ENCODE assay signal across 8 mouse cellular contexts in the genomic region with DNA sequence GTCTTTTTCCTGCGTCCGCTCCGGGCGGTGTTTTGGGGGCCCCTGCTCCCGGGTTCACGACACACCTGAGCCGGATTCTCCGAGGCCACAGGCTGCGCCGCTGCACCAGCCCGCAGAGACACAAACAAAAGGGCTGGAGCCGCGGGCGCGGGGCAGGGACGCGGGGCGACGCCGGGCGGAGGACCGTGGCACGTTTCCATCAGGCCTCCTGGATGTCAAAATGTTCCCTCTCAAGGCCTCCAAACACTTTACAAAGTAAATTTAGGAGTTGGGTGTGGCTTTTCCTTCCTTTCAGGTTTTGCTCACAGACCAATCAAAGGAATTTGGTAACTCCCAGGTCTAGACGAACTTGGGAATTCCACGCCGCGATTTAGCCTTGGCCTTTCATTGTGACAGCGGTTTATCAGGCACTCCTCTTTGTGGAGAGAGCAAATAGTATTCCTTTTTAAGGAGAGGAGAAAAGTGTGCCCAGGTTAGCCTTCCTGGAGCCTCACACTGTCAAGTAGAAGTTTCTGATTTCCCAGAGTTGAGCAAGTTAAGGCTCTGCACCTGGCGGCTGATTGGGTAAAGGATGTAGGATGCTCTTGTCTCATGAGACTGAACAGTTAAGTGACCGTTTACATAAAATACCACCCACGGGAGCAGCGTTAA. TPM values are rescaled to one million over a fixed set of nuclear protein-coding genes. Genes with fewer than 3 reads are reported as not detected.
DNase-seq lines count a peak whose midpoint lies in the region; ATAC-seq and TF ChIP-seq lines count a peak whose summit lies in the region.

No protein-coding gene starts in this region.

- TF ChIP-seq CTCF in left cerebral cortex, adult 2 months (IDR thresholded peaks at IDR 0.05), result no peak

- no peaks in the 10 kb centered on the region for H3K9me3 ChIP-seq in heart, embryonic 14.5 days (ENCODE audit: control insufficient read depth, low read length)
- H3K9me3 ChIP-seq in liver, embryonic 15.5 days (replicated peaks), result no peaks in the 10 kb centered on the region
- no peaks in the 10 kb centered on the region for H3K9me3 ChIP-seq in neural tube, embryonic 15.5 days (replicated peaks)

- intact Hi-C loops in left cerebral cortex, adult 2 months (cut with DNase I), result loop anchor here (1.0 to 5.0 kb wide), 4 partner anchors 41 to 494 kb away; no protein-coding TSS in a partner anchor
- intact Hi-C loops in left cerebral cortex, postnatal 10 days (cut with DNase I), result loop anchor here (10.0 kb wide), 1 partner anchor 494 kb away; a partner anchor contains a TSS

- 2% methylated on average over 32 of the region's 32 CpGs for WGBS in heart, embryonic 14.5 days
- WGBS in liver, embryonic 15.5 days (ENCODE audit: insufficient replicate concordance), result 2% methylated on average over 32 of the region's 32 CpGs
- 1% methylated on average over 32 of the region's 32 CpGs for WGBS in neural tube, embryonic 15.5 days

- ATAC-seq in heart, embryonic 14.5 days (ENCODE audit: insufficient number of reproducible peaks, insufficient read depth, low FRiP score, low read depth), result no peak
- ATAC-seq in liver, embryonic 15.5 days (ENCODE audit: insufficient read depth), result peak; percentile 23
- ATAC-seq in neural tube, embryonic 15.5 days (ENCODE audit: low FRiP score), result peak; percentile 48

- H3K36me3 ChIP-seq in heart, embryonic 14.5 days (ENCODE audit: control insufficient read depth, insufficient read depth, low read length), result 0 out of 2 replicates have a peak, but pooled peaks cover 5% of the 10 kb centered on the region
- no peaks in the 10 kb centered on the region for H3K36me3 ChIP-seq in liver, embryonic 15.5 days (replicated peaks)
- no peaks in the 10 kb centered on the region for H3K36me3 ChIP-seq in neural tube, embryonic 15.5 days

- peak overlapping the region; percentile 85 for H3K27ac ChIP-seq in left cerebral cortex, adult 2 months
- H3K27ac ChIP-seq in heart, embryonic 14.5 days (replicated peaks in 1 of 2; ENCODE audit: control insufficient read depth in 1 of 2, insufficient read depth in 1 of 2, low read depth in 2 of 2, low read length in 2 of 2), result peak overlapping the region; percentile 49 to 84
- peak overlapping the region; percentile 53; the same call in 1 of the 2 replicates for H3K27ac ChIP-seq in liver, embryonic 15.5 days (replicated peaks)
- H3K27ac ChIP-seq in neural tube, embryonic 15.5 days (replicated peaks), result peak overlapping the region; percentile 87

- peak overlapping the region; percentile 90 for H3K9ac ChIP-seq in heart, embryonic 14.5 days (ENCODE audit: low read length)
- peak overlapping the region; percentile 69 for H3K9ac ChIP-seq in liver, embryonic 15.5 days
- peak overlapping the region; percentile 99 for H3K9ac ChIP-seq in neural tube, embryonic 15.5 days (replicated peaks)

- no peak for DNase-seq in left cerebral cortex, adult 2 months (ENCODE audit: extremely low spot score in 1 of 2, low spot score in 2 of 2)
- no peak for DNase-seq in left cerebral cortex, postnatal 10 days (ENCODE audit: extremely low spot score in 1 of 2, low spot score in 2 of 2)
- peak; percentile 51 for DNase-seq in embryo, embryonic 10.5 days (ENCODE audit: low spot score)
- no peak for DNase-seq in natural killer cell, adult 2 months (ENCODE audit: low spot score in 2 of 2)
- DNase-seq in right cerebral cortex, postnatal 36 days (ENCODE audit: low spot score in 2 of 2), result no peak

- H3K4me3 ChIP-seq in left cerebral cortex, adult 2 months, result peak overlapping the region; percentile 78
- peak overlapping the region; percentile 65 to 77 for H3K4me3 ChIP-seq in heart, embryonic 14.5 days (ENCODE audit: control insufficient read depth in 1 of 2, insufficient read depth in 1 of 2, low read depth in 1 of 2, low read length in 2 of 2)
- H3K4me3 ChIP-seq in liver, embryonic 15.5 days (replicated peaks), result peak overlapping the region; percentile 69
- peak overlapping the region; percentile 72 for H3K4me3 ChIP-seq in neural tube, embryonic 15.5 days (replicated peaks)

- H3K4me1 ChIP-seq in heart, embryonic 14.5 days (ENCODE audit: control insufficient read depth in 2 of 2, insufficient read depth in 2 of 2, low read length in 2 of 2), result peaks cover 14 to 45% of the 10 kb centered on the region in 2 experiments
- peaks cover 44% of the 10 kb centered on the region for H3K4me1 ChIP-seq in liver, embryonic 15.5 days (replicated peaks)
- peaks cover 51% of the 10 kb centered on the region for H3K4me1 ChIP-seq in neural tube, embryonic 15.5 days

- peak overlapping the region; percentile 72 for H3K4me2 ChIP-seq in heart, embryonic 14.5 days (ENCODE audit: low read length)
- H3K4me2 ChIP-seq in liver, embryonic 15.5 days, result peak overlapping the region; percentile 90
- peak overlapping the region; percentile 68 for H3K4me2 ChIP-seq in neural tube, embryonic 15.5 days

- H3K27me3 ChIP-seq in heart, embryonic 14.5 days (ENCODE audit: control insufficient read depth, insufficient read depth, low read length), result no peaks in the 10 kb centered on the region
- H3K27me3 ChIP-seq in liver, embryonic 15.5 days, result peaks cover 34% of the 10 kb centered on the region
- no peaks in the 10 kb centered on the region for H3K27me3 ChIP-seq in neural tube, embryonic 15.5 days (replicated peaks)

RNA-seq across cellular contexts. Expression of a gene that starts 0.6 kb away (rescaled TPM):
- total RNA-seq in left cerebral cortex, adult 2 months (2021), result 10 to 100 TPM; 22.6 to 24.7 TPM
- 10 to 100 TPM; 20.5 to 25.1 TPM for total RNA-seq in left cerebral cortex, postnatal 10 days (2021)
- 35.9 and 37.2 TPM in 2 replicates for polyA plus RNA-seq in heart, embryonic 14.5 days (2014; fragmentation: Nextera tagmentation; extraction: Ambion mirVana)
- polyA plus RNA-seq in liver, embryonic 15.5 days (2015; fragmentation: Nextera tagmentation; extraction: Ambion mirVana), result 8.4 and 9.2 TPM in 2 replicates
- polyA plus RNA-seq in neural tube, embryonic 15.5 days (2015; fragmentation: Nextera tagmentation; extraction: Ambion mirVana), result 27.0 and 32.5 TPM in 2 replicates
